Mouse (Mus musculus) T-helper 2 cell (primary cell): Measurements from ENCODE around the gene Ccdc47.
"Not testable (repeated sequence)": the region's sequence is repeated elsewhere in the genome, so short reads cannot be mapped to it uniquely, and the experiment has no call there.

Source experiments
- in situ Hi-C: fragments of 300-600 bp; cut with MboI, MseI; formaldehyde crosslinking; loops from one replicate; pipeline ENCODE4 v1.15.1; 2025; ENCODE audit warnings: high pct_unique_total_duplicates

Ccdc47 gene

DNA sequence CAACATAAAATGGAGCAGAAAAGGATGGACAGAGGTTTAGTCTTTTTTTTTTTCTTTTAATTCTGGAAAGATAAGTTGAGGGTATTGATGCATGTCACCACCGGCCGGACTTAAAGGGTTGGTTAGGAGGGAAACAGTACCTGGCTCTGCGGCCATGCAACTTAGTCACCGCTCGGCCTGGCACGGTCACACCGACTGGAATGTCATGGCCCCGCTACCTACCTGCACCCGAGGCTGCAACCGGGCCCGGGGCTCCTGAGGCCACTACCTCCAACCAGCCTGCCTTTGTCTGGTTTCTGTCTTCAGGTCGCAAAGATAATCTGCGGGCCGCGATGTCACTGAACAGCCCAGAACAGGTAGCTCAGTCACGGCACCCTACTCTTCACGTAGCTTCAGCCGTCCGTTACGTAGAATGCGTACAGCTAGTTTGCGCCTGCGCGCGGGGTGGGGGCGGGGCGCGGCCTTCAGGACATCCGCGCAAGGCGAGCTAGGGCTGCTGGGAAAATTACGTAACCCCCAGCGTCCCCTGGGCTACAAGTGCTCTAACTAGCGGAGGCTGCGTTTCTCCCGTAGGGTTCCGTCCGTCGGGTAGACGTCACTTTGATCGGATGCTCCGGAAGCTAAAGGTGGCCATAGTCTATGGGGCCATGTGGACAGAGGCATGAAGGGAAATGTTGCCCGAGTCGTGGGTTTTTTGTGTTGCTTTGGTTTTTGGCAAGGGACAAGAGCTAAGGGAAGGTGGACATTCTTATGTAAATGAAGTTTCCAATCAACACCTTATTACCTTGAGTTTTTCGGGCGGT, at the start of gene Ccdc47:
Ccdc47 (minus strand) TSS at position 418 of the 803 bp plus-strand sequence.
- in situ Hi-C loops = no loop called here

DNA sequence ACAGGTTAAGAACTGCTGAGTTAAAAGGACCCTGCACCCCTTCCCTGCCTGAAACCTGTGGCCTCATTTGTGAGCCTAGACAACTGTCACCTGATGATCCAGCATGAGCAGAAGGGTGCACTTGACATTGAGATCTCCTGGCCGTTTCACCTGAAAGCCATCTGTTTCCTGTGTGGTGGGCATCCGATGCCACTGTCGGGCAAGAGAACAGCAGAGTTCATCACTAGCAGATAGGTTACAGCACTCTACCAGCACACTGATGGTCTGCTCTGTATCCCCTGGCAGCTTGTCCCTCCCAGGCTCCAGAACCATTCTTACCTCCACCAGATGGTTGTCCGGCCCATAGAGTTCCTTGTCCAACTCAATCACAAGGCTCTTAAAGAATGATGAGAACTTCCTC, 49.4 kb upstream of the Ccdc47 start:
- in situ Hi-C loops = no loop called here

DNA sequence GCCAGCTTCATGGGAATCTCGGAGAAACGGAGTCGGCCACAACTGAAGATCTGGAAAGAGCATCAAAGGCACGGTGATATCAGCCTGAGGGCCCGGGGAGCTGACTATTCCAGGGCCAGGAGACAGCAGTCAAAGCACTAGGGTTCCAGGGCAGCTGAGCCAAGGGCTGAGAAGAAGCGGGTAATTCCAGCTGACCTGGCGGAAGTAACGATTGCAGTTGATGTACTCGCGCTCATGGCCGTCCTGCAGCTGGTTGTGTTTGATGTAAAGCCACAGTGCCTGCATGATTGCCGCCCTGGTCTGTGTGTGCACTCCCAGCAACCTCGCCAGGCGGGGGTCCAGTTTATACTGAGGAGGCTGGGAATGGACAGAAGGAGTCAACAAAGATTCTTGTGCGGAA, 48.8 kb upstream of the Ccdc47 start:
- in situ Hi-C loops = no loop called here

DNA sequence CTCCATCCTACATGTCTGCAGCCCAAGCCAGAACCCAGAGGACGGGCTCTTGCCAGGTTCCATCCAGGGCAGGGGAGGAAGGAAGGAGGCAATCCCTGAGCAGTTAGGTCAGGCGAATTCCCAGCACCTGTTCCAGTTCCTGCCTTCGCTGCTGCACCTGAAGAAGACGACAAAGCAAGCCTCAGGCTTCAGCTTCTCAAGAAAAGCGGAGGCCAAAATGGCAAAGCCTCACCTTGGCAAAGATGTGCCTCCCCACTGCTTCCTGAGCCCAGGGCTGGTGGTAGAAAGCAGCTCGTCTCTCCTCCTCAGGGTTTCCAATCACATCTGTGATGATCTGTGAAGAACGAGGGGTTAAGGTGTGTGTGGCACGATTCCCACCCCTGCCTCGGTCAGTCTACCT, 47.8 kb upstream of the Ccdc47 start:
- in situ Hi-C loops = no loop called here

DNA sequence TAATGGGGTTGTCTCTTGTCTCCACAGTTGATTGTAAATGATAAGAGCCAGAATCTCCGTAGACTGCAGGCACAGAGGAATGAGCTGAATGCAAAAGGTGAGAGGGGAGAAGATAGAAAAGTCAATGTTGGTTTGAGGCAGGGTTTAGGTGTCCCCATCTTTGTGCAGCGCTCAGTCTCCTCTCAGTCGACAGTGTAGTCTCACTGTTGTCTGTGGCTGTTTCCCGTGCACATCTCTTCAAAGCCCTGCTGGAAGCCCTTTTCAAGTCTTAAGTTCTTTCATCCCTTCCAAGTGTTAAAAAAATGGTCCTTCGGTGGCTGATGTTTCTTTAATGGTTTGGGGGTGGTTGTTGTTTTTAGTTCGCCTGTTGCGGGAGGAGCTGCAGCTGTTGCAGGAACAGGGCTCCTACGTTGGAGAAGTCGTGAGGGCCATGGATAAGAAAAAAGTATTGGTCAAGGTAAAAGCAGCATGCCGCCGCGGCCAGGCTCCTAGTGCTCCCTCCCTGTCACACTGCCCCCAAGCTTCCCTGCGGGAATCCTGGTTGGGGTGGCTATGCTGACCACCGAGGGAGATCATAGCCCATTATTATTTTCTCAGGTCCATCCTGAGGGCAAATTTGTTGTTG, 44.8 kb upstream of the Ccdc47 start:
- in situ Hi-C loops = no loop called here

DNA sequence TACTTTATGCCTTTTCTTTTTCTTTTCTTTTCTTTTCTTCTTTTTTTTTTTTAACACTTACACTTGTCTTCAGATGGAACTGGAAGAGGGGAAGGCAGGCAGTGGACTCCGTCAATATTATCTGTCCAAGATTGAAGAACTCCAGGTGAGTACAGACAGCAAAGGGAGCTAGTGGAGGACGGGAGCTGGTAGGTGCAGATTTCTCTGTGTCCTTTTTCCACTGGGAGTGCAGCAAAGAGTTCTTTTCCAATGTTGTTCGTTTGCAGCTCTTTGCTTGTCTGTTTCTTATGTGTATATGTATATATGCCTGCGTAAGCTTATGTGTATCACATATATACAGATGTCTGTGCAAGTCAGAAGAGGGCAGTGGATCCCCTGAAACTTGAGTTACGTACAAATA, 40.6 kb upstream of the Ccdc47 start:
- in situ Hi-C loops = no loop called here

DNA sequence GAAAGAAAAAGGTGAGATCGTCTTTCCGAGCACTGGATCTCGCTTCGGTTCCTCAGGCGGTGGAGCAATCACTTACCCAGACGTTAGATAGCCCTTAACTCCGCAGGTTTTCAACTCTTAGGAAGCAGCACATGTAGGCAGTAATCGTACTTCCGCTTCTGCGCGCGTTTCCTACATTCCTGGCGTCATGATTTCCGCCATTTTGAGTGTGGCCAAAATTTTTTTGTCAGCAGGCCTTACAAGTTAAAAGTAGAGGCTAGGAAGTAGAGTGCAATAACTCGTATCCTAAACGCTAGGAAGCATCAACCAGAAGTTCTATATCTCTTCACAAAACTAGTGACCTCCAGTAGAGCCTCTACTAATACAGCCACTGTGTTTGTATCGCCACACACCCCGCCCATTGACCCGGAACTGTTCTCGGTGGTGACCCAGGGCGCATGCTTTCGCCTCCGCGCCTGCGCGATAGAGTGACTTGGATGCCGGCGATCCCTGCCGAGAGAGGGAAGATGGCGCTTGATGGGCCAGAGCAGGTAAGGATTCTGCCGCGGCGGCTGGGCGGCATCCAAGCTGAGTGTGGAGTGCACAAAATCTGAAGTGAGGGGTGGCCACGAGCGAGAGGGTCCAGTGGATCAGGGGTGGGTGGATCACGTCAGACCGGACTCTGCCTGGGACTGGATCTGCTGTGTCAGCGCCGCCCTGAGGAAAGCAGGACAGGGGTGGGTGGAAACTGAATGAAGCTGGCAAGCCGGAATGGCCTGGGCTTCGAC, 39.7 kb upstream of the Ccdc47 start, which contains the start of the genes Ftsj3 and Psmc5:
Ftsj3 (minus strand) TSS at position 395 of the 767 bp plus-strand sequence.
Psmc5 (plus strand) TSS at position 470 of the 767 bp plus-strand sequence.
- in situ Hi-C loops = no loop called here

DNA sequence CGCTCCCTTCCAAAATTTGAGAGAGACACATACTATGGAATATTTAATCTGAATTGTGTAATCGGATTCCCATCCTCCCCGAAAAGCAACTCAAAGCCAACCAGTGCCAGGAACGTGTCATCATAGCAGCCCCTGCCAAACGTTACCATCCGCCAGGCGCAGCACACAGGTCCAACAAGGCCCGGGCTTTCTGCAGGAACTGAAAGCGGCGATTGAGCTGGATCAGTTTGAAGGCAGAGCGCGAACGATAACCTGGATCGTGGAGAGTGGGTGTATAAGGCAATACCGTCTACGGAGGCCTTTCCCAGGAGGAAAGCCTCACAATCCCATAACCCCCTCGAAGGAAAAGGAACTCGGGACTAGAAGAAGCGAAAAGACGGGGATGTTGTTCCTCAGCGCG, 39.0 kb upstream of the Ccdc47 start:
- in situ Hi-C loops = no loop called here

DNA sequence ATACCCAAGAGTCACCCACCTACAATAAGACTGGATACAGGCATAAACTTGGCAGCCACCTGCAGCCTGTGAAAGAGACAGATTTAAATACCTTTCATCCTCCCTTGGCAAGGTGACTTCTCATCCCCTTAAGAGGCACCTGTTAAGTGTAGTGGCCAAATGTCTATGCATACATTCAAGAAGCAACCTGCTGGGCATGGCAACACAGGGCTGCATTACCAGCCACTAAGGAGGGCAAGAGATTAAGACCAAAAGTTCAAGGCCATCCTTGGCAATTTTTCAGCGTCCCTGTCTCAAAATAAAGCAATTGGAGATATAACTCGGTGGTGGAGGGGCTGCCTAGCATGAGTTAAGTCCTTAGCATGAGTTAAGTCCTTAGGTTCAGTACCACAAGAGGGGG, 38.6 kb upstream of the Ccdc47 start:
- in situ Hi-C loops = loop anchor here (5.0 kb wide), 1 partner anchor 42 kb away; no protein-coding TSS in a partner anchor

DNA sequence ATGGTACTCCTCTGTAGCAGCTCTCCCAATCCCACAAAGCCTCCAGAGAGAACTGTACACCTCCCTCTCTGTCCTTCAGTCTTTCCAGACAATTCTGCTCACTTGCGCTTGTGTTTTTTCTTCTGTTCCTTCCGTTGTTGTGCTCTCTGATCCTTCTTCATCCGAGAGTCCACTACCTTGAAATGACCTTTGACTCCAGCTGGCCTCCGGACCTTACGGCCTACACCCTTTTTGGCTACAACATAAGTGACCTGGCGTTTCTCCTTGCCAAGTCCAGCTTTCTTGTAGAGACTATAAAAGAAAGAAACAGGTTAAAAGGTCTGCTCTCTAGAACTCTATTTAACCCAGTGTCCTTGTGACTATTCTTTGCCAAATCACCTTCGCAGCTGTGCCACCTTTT, 33.2 kb upstream of the Ccdc47 start:
- in situ Hi-C loops = no loop called here

DNA sequence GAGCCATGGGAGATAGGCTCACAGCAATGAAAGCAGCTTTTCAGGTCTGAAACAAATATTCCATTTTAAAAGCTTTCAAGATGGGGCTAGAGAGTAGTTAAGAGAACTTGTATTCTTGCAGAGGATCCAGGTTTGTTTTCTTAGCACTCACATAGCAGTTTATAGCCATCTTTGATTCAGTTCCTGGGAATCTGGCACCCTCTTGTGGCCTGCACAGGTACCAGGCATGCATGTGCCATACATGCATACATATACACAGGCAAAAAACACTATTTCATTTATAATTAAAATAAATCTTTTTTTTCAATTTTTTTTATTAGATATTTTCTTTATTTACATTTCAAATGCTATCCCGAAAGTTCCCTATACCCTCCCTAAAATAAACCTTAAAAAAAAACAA, 30.7 kb upstream of the Ccdc47 start:
- in situ Hi-C loops = no loop called here

DNA sequence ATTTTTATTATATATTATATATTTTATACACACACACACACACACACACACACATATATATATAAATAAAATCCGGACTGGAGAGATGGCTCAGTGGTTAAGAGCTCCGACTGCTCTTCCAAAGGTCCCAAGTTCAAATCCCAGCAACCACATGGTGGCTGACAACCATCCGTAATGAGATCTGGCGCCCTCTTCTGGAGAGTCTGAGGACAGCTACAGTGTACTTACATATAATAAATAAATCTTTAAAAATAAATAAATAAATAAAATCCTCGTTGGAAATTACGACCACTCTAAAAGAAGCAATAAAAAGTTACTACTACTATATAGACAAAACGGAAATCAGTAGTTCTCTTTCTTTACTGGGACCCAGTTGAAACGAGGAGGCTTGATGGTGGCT, 17.8 kb upstream of the Ccdc47 start:
- in situ Hi-C loops = not testable (repeated sequence)

DNA sequence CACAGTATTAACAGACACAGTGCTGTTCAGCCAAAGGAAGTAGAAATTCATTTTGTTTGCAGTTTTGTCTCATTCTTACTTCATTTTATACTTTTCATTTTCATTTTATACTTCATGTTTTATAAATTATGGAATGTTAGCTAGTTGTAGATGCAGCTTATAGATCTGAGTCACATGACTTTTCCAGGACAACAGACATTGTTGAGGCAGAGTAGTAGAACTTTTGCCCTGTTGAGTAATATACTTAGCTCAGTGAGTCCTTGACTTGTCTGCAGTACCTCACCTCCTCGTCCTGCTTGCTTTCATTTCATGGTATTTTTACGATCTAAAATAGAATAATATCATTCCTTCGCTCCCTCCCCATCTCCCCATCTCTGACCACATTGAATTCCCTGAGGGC, 4.5 kb upstream of the Ccdc47 start:
- in situ Hi-C loops = no loop called here

DNA sequence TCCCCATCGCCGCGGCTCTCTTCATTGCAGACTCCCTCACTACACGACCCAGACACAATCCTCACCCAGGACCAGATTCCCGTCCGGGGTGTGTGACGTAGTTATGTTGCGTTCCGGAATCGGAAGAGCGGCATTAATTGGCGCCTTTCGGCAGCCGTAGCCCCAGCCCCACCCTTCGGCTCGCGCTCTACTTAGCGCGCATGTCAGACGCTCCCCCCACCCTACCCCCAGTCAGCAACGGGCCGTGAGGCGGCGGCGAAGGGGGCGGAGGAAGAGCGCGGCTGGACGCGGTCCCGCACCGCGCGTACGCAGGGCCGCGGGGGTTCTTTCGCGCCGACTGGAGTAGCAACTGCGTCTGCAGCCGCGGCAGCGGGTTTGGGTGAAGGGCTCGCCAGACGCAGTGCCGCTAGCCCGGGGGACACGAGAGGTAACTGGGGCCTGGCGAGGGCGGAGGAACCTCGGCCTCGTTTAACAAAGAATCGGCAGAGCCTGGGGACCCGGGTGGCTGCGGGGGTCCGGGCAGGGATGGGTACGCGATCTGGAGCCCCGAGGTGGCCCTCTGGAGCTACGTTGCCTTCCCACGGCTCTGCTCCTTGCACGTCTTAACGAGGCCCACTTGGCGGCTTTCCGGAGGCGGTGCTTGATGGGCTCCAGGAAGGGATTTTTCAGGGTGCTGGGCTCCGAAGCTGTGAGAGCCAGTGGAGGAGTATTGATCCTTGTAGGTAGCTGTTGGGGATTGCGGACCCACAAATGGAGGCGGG, 766 bp upstream of the Ccdc47 start, which contains the start of gene Ddx42:
Ddx42 (plus strand) TSS at position 197 of the 761 bp plus-strand sequence.
- in situ Hi-C loops = no loop called here

DNA sequence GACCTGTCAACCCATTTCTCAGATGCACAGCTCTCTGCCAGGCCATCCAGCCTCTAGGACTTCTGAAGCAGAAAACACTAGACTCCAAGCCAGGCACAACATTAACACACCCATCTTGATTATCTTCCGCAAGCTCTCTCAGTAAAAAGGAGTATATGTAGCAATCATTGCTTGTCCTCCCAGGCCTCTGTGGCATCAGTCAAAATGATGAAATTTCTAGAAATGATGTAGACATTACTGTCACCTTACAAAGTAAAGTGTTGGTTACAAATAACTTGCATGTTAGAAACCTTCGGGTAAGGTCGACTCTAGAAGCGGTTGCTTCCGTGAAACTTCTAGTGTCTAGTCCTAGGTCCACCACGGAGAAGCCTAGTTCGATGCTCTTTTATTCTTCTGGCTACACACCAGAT, 689 bp downstream of the Ccdc47 start:
- in situ Hi-C loops = no loop called here

DNA sequence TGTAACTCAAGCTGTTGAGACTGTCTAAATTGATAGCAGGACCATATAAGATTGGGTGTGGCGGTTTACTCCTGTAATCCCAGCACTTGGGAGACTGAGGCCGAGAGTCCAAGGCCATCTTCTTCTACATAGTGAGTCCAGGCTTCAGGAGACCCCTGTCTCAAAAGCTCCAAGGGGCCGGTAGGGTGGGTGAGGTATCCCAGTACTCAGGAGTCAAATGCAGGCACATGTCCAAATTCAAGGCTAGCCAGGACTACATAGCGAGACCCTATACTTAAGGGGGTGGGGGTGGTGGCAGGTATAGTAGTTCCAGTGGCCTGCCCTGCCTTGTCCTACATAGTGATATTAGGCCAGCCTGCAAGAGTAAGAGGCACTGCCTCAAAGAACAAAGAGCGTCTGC, 1.3 kb downstream of the Ccdc47 start:
- in situ Hi-C loops = loop anchor here (5.0 kb wide), 1 partner anchor 37 kb away; no protein-coding TSS in a partner anchor

DNA sequence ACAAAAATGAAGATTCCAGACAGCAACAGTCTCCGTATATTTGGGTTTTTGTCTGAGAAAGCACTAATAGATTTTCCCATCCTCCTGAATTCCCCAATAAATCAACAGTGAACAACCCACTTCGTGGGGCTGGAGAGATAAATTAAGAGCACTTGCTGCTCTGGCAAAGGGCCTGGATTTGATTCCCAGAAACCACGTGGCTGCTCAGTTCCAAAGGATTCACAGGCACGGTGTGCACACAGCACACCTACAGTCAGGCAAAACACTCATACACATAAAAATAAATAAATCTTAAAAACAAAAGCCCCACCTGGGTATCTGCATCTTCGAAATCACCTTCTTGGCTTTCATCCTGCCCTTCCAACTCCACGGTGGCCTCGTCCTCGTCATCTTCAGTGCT, 3.4 kb downstream of the Ccdc47 start:
- in situ Hi-C loops = loop anchor here (5.0 kb wide), 1 partner anchor 40 kb away; no protein-coding TSS in a partner anchor

DNA sequence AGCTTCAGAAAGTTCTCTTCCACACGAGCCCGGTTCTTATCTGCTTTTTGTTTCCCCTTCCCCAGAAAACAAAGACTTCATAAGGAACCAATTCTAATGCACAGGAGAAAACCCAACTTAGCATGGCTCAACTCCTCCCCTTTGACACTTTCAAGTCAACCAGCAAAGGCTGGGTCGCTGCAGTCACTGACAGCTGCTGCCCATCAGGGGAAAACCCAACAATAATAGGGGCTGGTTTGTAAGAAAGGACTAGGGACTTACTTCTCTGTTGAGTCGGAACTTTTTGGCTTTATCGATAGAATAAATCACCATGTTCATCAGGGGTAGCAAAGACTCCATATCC, 14.1 kb downstream of the Ccdc47 start, which contains the start of gene Strada:
Strada (minus strand) TSS at position 46 of the 343 bp plus-strand sequence.
- in situ Hi-C loops = no loop called here

DNA sequence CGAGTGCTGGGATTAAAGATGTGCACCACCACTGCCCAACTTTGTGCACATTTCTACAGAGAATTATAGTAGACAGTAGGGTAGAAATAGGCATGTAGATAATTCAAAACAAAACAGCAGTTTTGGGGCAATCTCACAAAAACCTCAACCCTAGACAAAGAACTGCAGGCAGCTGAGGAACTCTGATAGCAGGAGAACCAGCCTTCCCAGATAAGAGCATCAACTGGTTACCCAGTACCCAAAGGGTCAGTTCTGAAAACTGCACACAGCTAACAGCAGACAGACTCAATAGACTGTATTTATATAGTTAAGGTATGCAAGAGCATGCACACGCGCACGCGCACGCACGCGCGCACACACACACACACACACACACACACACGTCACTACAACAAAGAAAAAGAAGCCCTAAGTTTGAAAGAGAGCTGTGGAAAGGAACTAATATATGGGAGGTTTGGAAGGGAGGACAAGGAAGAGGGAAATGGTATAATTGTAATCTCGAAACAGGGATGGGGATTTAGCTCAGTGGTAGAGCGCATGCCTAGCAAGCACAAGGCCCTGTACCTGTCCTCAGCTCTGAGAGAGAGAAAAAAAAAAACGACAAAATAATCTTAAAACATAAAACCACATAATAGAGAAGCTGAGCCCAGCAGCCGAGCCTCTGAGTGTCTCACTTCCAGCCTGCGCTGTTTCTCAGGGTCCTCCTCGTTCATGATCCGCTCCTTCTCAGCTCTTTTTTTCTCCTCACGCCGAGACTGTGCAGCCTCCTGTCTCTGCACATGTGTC, 14.6 kb downstream of the Ccdc47 start:
- in situ Hi-C loops = no loop called here

DNA sequence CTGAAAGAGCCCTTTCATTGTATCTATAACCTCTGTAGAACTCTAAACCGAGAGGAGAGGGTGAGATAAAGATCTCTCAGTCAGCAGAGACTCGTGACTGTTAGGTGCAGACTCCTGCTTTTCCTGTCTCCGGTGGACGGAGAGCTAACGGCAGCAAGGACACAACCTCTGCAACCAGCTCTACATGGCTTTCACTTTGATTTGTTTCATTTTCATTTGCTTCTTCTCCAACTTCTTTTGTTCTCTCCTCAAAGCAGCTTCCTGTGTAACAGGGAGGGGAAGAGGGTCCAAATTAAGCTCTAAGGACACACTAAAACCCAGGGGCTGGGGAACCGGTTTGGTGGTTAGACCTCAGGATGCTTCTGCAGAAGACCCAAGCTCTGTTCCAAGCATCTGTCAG, 15.4 kb downstream of the Ccdc47 start:
- in situ Hi-C loops = no loop called here

DNA sequence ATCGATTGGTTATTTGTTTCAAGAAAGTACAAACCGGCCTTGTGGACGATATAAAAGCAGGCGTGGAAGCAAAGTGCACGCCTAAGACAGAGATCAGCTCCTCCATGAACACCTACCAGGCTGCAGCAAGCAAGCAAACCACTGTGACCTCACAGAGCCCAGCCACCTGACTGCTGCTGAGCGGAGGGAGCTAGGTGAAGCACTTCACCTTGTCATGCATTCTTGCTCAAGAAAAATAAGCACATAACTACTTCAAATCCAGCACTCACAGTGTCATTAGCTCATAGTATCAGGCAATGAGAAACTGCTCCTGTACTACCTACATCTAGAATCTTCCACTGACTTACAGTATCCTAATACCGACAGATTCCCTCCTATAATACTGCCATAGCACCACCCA, 16.1 kb downstream of the Ccdc47 start:
- in situ Hi-C loops = not testable (repeated sequence)
